In genomic region chr8:87717445-87717844, GRCm38 (mm10) we compare ENCODE assay signal across 16 mouse cellular contexts.
A peak's percentile ranks its signal among the peaks of the same experiment; 100 is the strongest.
DNase-seq lines count a peak whose midpoint lies in the region; ATAC-seq and TF ChIP-seq lines count a peak whose summit lies in the region.
"Had no signal": no experiment of that assay in that cellular context is flagged by ENCODE, and none has a peak within 500 bp of the region (broad histone marks: within the 10 kb centered on the region; RNA-seq: fewer than 3 reads in every experiment).

No protein-coding gene starts in this region.

- H3K36me3 ChIP-seq in forebrain, embryonic 10.5 days (replicated peaks), result 0 out of 2 replicates have a peak, but pooled peaks cover 8% of the 10 kb centered on the region
- no peaks in the 10 kb centered on the region for H3K36me3 ChIP-seq in forebrain, embryonic 15.5 days
- H3K36me3 ChIP-seq in lung, embryonic 14.5 days (ENCODE audit: insufficient read depth), result no peaks in the 10 kb centered on the region
- H3K36me3 ChIP-seq in hindbrain, embryonic 13.5 days, result no peaks in the 10 kb centered on the region
- no peaks in the 10 kb centered on the region for H3K36me3 ChIP-seq in midbrain, embryonic 13.5 days
- no peaks in the 10 kb centered on the region for H3K36me3 ChIP-seq in liver, embryonic 11.5 days (ENCODE audit: control insufficient read depth, insufficient read depth, low read length)

- DNase-seq in forebrain, embryonic 10.5 days (ENCODE audit: extremely low spot score, low spot score), result no peak
- DNase-seq in lung, embryonic 14.5 days, result peak; percentile 74
- no peak for DNase-seq in lung, postnatal 4 days
- no peak for DNase-seq in liver, embryonic 11.5 days (ENCODE audit: low spot score)
- no peak for DNase-seq in thymus, postnatal 36 days
- DNase-seq: adrenal gland, postnatal 10 days; cerebellum, adult 11 months; kidney, adult 11 months; liver; liver, postnatal 0 days; lung, postnatal 14 days had no signal

- no peak for ATAC-seq in forebrain, embryonic 15.5 days (replicated peaks)
- no peak for ATAC-seq in lung, embryonic 14.5 days (ENCODE audit: insufficient read depth)
- no peak for ATAC-seq in hindbrain, embryonic 13.5 days (ENCODE audit: low FRiP score)
- ATAC-seq in midbrain, embryonic 13.5 days, result no peak
- no peak for ATAC-seq in liver, embryonic 11.5 days (replicated peaks; ENCODE audit: low FRiP score)
- ATAC-seq: CD4-positive, CD25-positive, alpha-beta regulatory T cell, adult 4 months; liver, postnatal 0 days had no signal

- no peaks in the 10 kb centered on the region for H3K9me3 ChIP-seq in forebrain, embryonic 10.5 days
- no peaks in the 10 kb centered on the region for H3K9me3 ChIP-seq in forebrain, embryonic 15.5 days
- H3K9me3 ChIP-seq in lung, embryonic 14.5 days (ENCODE audit: low read depth, low read length), result no peaks in the 10 kb centered on the region
- no peaks in the 10 kb centered on the region for H3K9me3 ChIP-seq in hindbrain, embryonic 13.5 days
- H3K9me3 ChIP-seq in midbrain, embryonic 13.5 days, result no peaks in the 10 kb centered on the region
- no peaks in the 10 kb centered on the region for H3K9me3 ChIP-seq in liver, embryonic 11.5 days (ENCODE audit: control insufficient read depth, low read length)
- H3K9me3 ChIP-seq: megakaryocyte, embryonic 14.5 days had no signal

- TF ChIP-seq CTCF in lung, embryonic 14.5 days (IDR thresholded peaks at IDR 0.05; ENCODE audit: low read depth), result no peak

- no peaks in the 10 kb centered on the region for H3K27me3 ChIP-seq in forebrain, embryonic 10.5 days (ENCODE audit: poor library complexity, severe bottlenecking)
- no peaks in the 10 kb centered on the region for H3K27me3 ChIP-seq in forebrain, embryonic 15.5 days
- no peaks in the 10 kb centered on the region for H3K27me3 ChIP-seq in lung, embryonic 14.5 days (ENCODE audit: insufficient read depth, low read length)
- H3K27me3 ChIP-seq in hindbrain, embryonic 13.5 days, result no peaks in the 10 kb centered on the region
- no peaks in the 10 kb centered on the region for H3K27me3 ChIP-seq in midbrain, embryonic 13.5 days
- H3K27me3 ChIP-seq in liver, embryonic 11.5 days (replicated peaks; ENCODE audit: control insufficient read depth, insufficient read depth, low read length), result no peaks in the 10 kb centered on the region

- peak overlapping the region; percentile 84; the same call in 1 of the 2 replicates for H3K27ac ChIP-seq in forebrain, embryonic 10.5 days
- H3K27ac ChIP-seq in forebrain, embryonic 15.5 days (replicated peaks), result no peak overlapping the region
- no peak overlapping the region for H3K27ac ChIP-seq in lung, embryonic 14.5 days (ENCODE audit: low read depth)
- H3K27ac ChIP-seq in hindbrain, embryonic 13.5 days, result peak overlapping the region; percentile 91
- H3K27ac ChIP-seq in midbrain, embryonic 13.5 days, result peak overlapping the region; percentile 94
- no peak overlapping the region for H3K27ac ChIP-seq in liver, embryonic 11.5 days (ENCODE audit: low read depth, low read length)

- H3K4me3 ChIP-seq in forebrain, embryonic 10.5 days, result no peak overlapping the region
- no peak overlapping the region for H3K4me3 ChIP-seq in forebrain, embryonic 15.5 days
- H3K4me3 ChIP-seq in lung, embryonic 14.5 days (ENCODE audit: low read depth, low read length), result no peak overlapping the region
- H3K4me3 ChIP-seq in hindbrain, embryonic 13.5 days, result no peak overlapping the region
- no peak overlapping the region for H3K4me3 ChIP-seq in midbrain, embryonic 13.5 days (replicated peaks)
- no peak overlapping the region for H3K4me3 ChIP-seq in liver, embryonic 11.5 days (ENCODE audit: low read depth, low read length)
- H3K4me3 ChIP-seq: megakaryocyte, embryonic 14.5 days had no signal

- H3K4me1 ChIP-seq in forebrain, embryonic 10.5 days, result peaks cover 71% of the 10 kb centered on the region
- H3K4me1 ChIP-seq in forebrain, embryonic 15.5 days, result peaks cover 51% of the 10 kb centered on the region
- peaks cover 6% of the 10 kb centered on the region; the same call in 1 of the 2 replicates for H3K4me1 ChIP-seq in lung, embryonic 14.5 days (ENCODE audit: insufficient read depth)
- peaks cover 91% of the 10 kb centered on the region for H3K4me1 ChIP-seq in hindbrain, embryonic 13.5 days (replicated peaks)
- peaks cover 97% of the 10 kb centered on the region for H3K4me1 ChIP-seq in midbrain, embryonic 13.5 days (replicated peaks)
- H3K4me1 ChIP-seq in liver, embryonic 11.5 days (replicated peaks; ENCODE audit: control insufficient read depth, insufficient read depth, low read length), result no peaks in the 10 kb centered on the region

- no peak overlapping the region for H3K4me2 ChIP-seq in forebrain, embryonic 15.5 days (replicated peaks)
- H3K4me2 ChIP-seq in lung, embryonic 14.5 days, result no peak overlapping the region
- no peak overlapping the region for H3K4me2 ChIP-seq in hindbrain, embryonic 13.5 days
- H3K4me2 ChIP-seq in midbrain, embryonic 13.5 days (replicated peaks), result no peak overlapping the region
- no peak overlapping the region for H3K4me2 ChIP-seq in liver, embryonic 11.5 days

- 82% methylated on average over 5 of the region's 5 CpGs for WGBS in forebrain, embryonic 10.5 days
- WGBS in forebrain, embryonic 15.5 days, result 51% methylated on average over 5 of the region's 5 CpGs
- 67% methylated on average over 5 of the region's 5 CpGs for WGBS in lung, embryonic 14.5 days
- 63% methylated on average over 5 of the region's 5 CpGs for WGBS in hindbrain, embryonic 13.5 days
- WGBS in midbrain, embryonic 13.5 days, result 79% methylated on average over 5 of the region's 5 CpGs
- WGBS in liver, embryonic 11.5 days, result 85% methylated on average over 5 of the region's 5 CpGs

- H3K9ac ChIP-seq in forebrain, embryonic 15.5 days (replicated peaks), result no peak overlapping the region
- no peak overlapping the region for H3K9ac ChIP-seq in lung, embryonic 14.5 days
- H3K9ac ChIP-seq in hindbrain, embryonic 13.5 days, result no peak overlapping the region
- no peak overlapping the region for H3K9ac ChIP-seq in midbrain, embryonic 13.5 days (replicated peaks)
- no peak overlapping the region for H3K9ac ChIP-seq in liver, embryonic 11.5 days (ENCODE audit: low read depth, low read length)
- H3K9ac ChIP-seq: liver, postnatal 0 days had no signal

Comparison
In these comparisons a context has a peak if more than half of its experiments do, and no peak if none do; other contexts are left out.
1. H3K27ac ChIP-seq: peak in forebrain, embryonic 10.5 days (single experiment), hindbrain, embryonic 13.5 days (single experiment) and midbrain, embryonic 13.5 days (single experiment); none in forebrain, embryonic 15.5 days (single experiment), lung, embryonic 14.5 days (single experiment) and liver, embryonic 11.5 days (single experiment).